Mouse (Mus musculus): ENCODE data around the gene Ttc27. TPM values are rescaled to one million over a fixed set of nuclear protein-coding genes. Genes with fewer than 3 reads are reported as not detected.
A peak's percentile ranks its signal among the peaks of the same experiment; 100 is the strongest.

The Ttc27 gene
- total RNA-seq, 1 experiment from 2014 or later: 69.6 TPM

DNA sequence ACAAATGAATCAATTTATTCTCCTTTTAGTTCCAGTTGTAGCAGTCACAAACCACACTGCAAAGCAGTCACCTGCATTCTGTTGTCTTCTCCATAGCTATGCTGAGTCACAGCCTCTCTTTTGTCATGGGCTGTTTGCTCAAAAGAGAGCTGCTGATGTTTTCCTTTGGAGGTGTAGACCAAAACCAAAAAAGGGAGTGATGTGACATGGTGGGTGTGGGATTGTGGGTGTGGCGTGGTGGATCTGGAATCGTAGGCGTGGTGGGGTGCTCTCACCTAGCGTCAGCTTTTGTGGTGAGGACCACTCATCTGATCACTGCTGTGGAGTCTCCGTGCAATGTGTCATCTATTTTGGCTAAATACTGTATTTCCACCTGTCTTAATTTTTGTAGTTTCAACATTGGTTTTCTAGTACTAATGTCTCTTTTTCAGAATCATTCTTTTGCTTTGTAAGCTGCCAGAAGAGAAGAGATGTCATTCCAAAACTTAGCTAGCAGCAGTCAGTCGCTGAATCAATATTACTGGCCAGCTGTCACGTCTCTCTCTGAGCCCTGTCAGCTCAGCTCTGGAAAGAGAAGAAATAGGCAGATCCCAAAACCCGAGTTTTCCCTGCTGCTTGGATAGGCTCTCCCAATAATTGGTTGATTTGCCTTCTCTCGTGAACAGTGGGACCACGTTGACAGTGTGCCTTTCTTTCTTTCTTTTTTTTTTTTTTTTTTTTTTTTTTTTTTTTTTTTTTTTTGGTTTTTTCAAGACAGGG, 147.4 kb downstream of the Ttc27 start:
- ATAC-seq (replicated peaks in 1 of 2; ENCODE audit: insufficient read depth in 1 of 2, low FRiP score in 2 of 2, low TSS enrichment in 1 of 2, low read depth in 1 of 2, poor library complexity in 2 of 2, severe bottlenecking in 2 of 2): no peak

DNA sequence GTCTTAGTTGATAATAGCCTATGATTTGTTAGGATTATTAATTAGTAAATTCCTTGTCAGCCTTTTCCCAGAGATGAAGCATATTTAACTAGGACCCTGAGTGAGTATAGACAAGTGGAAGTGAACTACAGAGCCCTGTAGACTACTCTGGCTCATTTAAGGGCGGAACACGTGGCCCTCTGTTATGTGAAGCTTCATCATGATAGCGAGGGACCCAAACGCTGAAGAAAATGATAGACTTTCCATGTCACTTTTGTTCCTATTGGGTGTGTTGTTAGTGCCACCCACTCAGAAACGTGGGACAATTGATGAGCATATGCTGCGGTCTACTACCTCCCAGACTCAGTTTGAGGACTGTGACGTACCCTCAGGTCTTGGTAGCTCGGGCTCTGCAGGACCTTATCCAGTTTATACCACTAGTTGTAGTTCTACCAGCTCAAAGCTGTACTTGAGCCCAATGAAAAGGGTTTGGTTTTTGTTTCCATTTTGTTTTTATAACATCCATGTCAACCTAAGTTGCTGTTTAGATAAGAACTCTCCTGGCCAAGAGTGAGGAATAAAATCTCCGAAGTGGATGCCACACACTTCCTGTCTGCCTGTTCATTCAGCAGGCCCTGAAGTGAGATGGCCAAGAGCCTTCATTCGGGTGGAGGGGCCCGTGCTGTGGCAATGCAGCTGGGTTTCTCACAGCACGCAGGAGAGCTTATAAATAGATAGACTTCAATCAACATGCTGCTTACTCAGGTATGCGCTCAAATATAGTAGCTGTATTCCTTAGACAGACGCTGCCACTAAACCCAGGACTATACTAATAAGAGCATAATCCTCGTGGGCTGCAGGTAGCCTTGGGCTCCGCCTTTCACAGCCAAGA, 148.4 kb downstream of the Ttc27 start:
- ATAC-seq (replicated peaks in 1 of 2; ENCODE audit: insufficient read depth in 1 of 2, low FRiP score in 2 of 2, low TSS enrichment in 1 of 2, low read depth in 1 of 2, poor library complexity in 2 of 2, severe bottlenecking in 2 of 2): no peak

DNA sequence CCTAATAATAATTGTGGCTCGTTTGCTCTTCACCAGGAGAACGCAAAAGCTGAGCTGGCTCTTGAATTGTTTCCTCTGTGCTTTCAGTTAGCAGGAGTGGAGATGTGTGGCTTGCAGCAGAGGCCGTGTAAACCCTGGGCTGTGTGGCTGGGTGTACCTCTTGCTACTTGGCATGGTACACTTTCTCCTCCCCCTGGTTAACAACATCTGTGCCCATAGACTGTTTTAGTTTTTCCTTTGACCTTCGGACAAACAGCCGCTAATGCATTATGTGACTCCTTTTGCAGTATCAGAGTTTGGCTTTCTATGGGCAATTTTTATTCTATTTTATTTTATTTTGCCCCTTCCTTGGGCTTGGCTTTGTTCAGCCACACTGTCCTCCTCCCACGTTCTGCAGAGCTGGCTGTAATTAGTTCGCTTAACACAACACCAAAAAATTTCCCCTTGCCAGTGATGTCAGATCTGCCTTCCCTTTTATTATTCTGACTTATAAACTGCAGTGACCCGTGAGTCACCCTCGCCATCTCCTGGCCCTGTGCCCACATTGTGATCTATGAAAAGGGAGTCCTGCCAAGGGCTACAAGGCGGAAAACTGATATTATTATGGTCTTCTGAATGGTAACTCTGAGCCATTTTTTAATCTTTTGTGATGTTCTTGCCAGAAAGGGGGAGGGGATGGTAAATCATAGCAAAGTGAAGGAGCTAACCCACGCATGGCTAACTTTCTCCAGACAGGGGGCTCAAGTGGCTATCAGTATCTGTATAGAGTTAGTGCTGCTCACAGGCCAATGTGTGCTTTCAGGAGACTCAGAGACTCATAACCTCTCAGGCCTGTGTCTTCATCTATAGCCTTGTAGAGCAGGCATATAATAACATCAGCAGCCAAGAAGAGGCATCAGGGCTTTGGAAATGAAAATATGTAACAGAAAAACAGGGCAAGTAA, 149.3 kb downstream of the Ttc27 start:
- ATAC-seq (replicated peaks in 1 of 2; ENCODE audit: insufficient read depth in 1 of 2, low FRiP score in 2 of 2, low TSS enrichment in 1 of 2, low read depth in 1 of 2, poor library complexity in 2 of 2, severe bottlenecking in 2 of 2): no peak

DNA sequence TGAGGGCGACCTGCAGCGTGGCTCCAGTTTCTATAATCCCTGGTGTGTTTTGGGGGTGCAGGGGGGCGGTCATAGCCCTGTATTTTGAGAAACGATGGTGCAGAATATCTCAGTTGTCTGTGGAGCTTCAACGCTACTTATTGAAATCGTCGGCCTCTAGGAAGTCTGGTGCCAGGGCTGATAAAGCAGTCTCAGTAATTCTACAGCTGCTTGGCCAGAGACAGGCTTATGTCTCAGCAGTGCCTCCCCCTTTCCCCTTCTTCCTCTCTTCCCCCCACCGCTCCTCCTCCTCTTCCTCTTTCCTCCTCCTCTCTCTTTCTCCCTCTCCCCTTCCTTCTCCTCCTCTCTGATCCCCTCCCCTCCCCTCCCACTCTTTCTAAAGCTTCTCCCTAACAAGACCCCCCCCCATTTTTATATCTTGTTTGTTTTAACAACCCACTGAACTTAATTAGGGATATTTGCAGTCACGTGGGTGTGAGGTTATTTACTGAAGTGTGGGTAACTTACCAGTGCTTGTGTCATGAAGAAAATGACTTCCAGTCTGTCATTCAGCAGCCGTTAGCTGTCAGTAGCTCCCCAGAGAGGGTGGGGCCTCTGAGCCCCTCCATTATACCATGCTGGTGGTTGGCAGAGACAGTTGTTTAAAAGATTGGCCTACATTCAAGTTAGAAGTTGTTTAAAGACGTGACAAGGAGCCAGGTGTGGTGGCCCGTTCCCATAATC, 150.8 kb downstream of the Ttc27 start:
- no peak; a peak in 1 of 4 replicates for ATAC-seq (replicated peaks in 1 of 2; ENCODE audit: insufficient read depth in 1 of 2, low FRiP score in 2 of 2, low TSS enrichment in 1 of 2, low read depth in 1 of 2, poor library complexity in 2 of 2, severe bottlenecking in 2 of 2)

DNA sequence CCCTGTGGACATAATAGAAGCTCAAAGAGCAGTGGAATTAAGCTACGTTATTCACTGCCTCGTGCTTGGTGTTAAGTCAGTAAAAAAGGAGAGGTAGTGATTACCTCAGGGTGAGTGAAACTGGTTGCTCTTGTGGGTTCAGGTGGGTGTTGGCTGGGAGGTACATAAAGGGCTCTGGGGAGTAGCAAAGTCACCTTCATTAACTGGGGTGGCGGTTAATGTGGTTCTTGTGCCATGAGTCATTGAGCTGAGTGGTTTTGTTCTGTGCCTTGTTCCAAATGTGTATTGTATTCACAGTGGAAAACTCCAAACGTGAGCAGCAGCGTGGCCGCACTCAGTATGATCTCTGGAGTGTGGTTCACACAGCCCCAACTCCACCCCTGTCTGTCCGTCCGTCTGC, 152.0 kb downstream of the Ttc27 start:
- no peak for ATAC-seq (replicated peaks in 1 of 2; ENCODE audit: insufficient read depth in 1 of 2, low FRiP score in 2 of 2, low TSS enrichment in 1 of 2, low read depth in 1 of 2, poor library complexity in 2 of 2, severe bottlenecking in 2 of 2)

DNA sequence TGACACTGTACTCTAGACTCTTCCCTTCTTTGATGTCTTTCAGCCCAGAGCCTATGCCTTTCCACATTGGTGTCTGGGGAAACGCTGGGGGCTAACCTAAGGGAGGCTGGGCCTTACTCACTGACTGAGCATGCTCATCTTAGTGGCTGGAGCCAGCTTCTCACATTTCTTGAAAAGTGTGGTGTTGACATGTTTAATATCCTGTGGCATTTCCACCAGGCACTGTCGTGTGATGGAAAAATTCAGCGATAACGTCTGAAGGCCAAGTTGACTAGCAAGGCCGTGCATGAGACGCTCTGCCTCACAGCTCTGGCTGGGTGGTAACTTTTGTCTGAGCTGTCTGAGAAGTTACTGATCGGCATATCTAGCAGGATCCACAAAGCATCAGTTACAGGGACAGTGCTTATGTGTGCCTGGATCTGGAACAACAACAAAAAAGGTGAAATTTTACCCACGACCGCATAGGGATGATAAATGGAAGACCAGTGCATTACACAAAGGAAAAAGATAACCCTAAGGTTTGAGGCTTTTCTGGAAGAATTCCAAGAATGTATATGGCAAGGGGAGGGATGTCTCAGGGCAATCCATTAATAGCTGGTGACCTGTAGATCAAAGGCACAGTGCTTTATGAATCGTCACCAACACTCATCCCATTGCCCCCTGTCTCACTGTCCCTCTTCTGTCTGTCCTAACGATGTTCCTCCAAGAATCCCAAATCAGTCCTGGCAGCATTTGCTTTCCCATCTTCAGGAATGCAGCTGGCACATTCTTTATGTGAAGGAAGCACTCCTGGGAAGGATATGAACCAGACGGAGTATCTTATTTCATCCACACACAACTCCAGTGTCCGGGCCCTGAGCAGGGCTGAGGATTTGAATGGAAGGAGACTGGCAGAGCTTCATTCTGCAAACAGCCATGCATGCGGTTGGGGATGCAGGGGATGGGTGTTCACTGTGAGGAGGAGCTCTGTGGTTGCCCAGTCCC, 152.9 kb downstream of the Ttc27 start:
- ATAC-seq (replicated peaks in 1 of 2; ENCODE audit: insufficient read depth in 1 of 2, low FRiP score in 2 of 2, low TSS enrichment in 1 of 2, low read depth in 1 of 2, poor library complexity in 2 of 2, severe bottlenecking in 2 of 2): no peak

DNA sequence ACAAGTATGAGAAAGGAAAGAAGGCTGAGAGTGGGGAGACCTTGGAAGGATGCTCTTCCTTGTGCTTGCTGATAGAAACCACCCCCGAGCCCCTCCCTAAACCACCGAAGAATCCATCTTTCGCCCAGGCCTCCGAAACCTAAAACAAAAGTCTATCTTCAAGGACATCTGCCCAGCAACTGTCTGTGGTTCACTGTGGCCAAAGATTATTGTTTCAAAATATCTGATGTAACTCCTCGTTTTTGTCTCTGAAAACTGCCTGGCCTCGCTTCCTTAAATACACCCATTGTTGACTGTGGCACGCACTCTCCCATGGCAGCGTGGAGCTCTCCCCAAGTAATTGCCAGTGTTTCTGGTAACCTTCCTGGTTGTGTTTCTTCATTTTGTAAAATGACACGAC, 155.0 kb downstream of the Ttc27 start:
- peak in 1 of 2 experiments; percentile 47; a peak in 1 of 4 replicates for ATAC-seq (replicated peaks in 1 of 2; ENCODE audit: insufficient read depth in 1 of 2, low FRiP score in 2 of 2, low TSS enrichment in 1 of 2, low read depth in 1 of 2, poor library complexity in 2 of 2, severe bottlenecking in 2 of 2)

DNA sequence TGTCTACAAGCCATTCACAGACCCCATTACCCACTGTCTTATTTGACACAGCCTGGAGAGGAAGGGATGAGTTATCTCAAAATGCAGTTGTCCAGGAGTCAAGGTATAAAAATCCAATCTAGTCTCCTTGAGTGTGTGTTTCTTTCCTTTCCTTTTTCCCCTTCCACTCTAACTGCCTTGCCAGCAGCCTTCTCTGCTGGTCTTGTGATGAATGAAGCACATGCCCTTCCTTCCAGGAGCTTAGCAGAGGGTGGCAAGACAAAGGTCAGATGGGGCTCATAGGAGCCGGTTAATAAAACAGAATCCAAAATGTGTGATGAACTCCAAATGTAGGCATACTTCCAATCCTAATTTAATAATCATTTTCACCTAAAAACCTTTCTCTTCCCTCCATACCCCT, 156.2 kb downstream of the Ttc27 start:
- ATAC-seq (replicated peaks in 1 of 2; ENCODE audit: insufficient read depth in 1 of 2, low FRiP score in 2 of 2, low TSS enrichment in 1 of 2, low read depth in 1 of 2, poor library complexity in 2 of 2, severe bottlenecking in 2 of 2): no peak

DNA sequence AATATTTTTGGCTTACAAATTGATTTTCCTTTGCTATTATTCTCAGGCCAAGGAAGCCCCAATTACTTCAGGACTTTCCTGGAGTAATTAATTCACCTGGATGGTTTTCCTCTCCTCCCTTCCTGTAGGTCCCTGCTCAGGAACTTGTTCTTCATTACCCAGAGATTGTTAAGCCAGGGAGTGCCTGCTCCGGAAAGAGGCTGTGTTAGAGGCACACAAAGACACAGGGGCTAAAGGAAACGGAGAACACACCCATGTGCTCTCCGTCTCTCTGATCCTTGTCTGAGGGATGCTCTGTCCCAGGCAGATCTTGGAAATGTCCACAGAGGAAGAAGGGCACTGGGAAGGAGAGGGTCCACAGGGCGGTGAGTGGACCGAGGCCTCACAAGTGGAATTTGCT, 158.2 kb downstream of the Ttc27 start:
- ATAC-seq (replicated peaks in 1 of 2; ENCODE audit: insufficient read depth in 1 of 2, low FRiP score in 2 of 2, low TSS enrichment in 1 of 2, low read depth in 1 of 2, poor library complexity in 2 of 2, severe bottlenecking in 2 of 2): no peak

DNA sequence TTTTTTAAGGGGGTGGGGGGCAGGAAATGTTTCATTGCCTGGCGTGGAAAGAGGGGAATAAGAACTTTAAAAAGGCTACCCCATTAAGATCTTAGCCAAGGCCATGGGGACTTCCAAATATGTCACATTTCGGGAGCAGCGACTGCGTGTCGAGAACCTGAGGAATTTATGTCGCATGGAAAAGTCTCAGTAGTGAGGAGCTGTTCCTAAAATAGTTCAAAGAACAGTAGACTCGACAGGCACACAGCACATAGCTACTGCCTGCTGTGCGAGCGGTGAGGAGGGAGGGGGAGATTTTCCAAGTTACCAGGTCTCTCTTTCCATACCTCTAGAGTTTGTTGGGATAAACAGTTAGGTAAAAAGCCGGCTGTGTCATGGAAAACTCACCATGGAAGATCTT, 159.4 kb downstream of the Ttc27 start:
- no peak for ATAC-seq (replicated peaks in 1 of 2; ENCODE audit: insufficient read depth in 1 of 2, low FRiP score in 2 of 2, low TSS enrichment in 1 of 2, low read depth in 1 of 2, poor library complexity in 2 of 2, severe bottlenecking in 2 of 2)

DNA sequence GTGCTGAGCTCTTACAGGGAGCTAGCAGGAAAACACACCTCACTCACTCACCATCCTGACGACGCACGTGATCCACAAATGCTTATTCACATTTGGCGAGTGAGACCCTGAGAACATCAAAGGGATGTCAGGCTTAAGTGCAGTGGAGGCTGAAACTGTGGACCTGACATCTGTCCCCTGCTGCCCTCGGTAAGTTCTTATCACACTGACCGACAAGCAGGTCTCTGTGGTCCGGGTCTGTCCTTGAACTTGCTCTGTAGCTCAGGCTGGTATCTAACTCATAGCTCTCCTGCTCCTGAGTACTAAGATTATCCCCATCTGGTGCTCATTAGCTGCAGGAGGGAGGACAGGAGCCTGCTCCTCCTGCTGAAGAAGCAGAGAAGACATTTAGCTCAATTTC, 162.2 kb downstream of the Ttc27 start:
- ATAC-seq (replicated peaks in 1 of 2; ENCODE audit: insufficient read depth in 1 of 2, low FRiP score in 2 of 2, low TSS enrichment in 1 of 2, low read depth in 1 of 2, poor library complexity in 2 of 2, severe bottlenecking in 2 of 2): no peak

DNA sequence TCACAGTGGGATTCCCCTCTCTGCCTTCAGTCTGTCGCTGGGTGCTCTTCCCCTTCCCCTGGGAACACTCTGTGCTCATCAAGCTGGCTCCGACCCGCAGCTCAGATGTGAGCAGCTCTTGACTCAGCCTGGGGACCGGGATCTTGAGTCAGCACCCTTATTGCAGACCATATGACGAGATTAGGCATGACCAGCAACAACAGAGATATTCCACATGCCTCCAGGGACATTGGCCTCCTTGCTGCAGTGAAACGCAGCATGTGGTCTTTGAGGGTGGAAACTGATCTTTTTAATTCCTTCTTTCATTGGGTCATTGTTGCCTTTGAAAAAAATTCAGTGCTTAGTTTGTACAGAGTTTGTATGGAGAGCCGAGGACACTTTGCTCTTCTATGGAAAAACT, 169.5 kb downstream of the Ttc27 start:
- no peak for ATAC-seq (replicated peaks in 1 of 2; ENCODE audit: insufficient read depth in 1 of 2, low FRiP score in 2 of 2, low TSS enrichment in 1 of 2, low read depth in 1 of 2, poor library complexity in 2 of 2, severe bottlenecking in 2 of 2)

DNA sequence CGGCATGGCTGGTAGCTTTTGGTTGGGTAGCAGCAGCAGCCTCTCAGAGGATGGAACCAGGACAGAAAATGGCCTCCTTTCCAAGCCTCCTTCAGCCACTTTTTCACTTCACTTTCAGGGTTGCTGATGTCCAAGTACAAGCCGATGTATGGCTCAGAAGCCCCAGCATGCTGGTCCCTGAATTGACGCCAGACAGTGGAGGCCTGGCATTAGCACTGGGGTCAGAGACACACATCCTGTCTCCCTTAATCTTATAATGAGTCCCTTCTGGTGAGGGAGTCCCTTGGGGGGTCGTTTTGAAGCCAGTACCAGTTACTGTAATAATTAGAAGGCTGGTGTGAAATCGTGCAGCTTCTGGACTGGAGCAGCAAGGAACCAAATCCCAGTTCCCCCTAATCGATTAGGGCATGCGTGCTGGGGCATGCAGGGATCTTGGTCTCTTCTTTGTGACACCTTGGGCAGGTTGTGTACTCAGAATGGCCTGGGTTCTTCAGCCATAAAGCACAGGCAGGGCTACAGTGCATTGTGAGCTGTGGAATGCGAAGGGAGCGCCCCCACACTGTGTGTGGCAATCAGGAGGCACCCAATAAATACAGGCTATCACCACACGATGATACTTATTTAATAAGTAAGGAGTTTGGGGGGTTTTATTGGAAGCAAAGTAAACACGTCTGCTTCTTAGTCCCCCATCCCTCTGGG, 171.5 kb downstream of the Ttc27 start:
- no peak for ATAC-seq (replicated peaks in 1 of 2; ENCODE audit: insufficient read depth in 1 of 2, low FRiP score in 2 of 2, low TSS enrichment in 1 of 2, low read depth in 1 of 2, poor library complexity in 2 of 2, severe bottlenecking in 2 of 2)

DNA sequence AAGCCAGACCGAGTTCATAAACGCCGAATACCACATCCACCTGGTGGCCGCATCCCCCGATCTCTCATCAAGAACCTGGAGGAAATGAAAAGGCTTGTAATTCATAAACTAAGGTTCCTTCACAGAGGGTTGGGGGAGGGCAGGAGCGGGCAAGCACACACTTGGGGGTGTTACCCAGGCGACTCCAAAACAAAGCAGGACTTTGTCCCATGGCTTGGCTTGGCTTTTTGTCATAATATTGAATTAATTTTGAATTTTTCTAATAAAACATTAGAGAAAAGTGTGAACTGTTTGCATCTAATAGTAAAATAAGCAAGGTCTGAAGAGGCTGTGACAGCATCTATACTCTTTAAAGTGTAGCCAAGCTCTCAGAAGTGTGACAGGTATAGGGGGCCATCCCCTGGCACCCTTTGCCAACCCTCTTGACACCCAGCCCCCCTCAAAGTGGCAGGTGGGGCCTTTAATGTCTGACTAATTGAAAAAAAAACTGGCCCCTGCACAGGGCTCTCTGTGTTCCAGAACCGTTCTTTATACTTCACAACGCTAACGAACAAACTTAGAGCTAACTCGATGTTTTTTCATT, 172.1 kb downstream of the Ttc27 start:
- ATAC-seq (replicated peaks in 1 of 2; ENCODE audit: insufficient read depth in 1 of 2, low FRiP score in 2 of 2, low TSS enrichment in 1 of 2, low read depth in 1 of 2, poor library complexity in 2 of 2, severe bottlenecking in 2 of 2): no peak

DNA sequence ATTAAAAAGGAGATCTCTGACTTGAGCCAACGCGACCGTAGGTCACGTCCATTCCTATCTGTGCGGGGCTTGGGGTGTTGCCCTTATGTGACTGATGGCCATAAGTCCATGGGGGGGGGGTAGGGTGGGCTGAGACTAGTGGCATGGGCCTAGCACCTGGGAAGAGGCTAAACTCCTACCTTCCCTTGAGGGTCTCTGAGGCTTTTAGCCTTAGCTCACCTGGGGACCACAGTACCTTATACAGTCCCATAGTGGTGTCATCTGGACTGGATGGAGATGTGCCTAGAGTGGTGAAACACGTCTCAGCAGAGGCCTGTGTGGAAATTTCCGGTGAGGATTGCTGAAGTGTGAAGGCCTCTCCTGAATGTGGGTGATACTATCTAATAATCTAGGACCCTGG, 184.9 kb downstream of the Ttc27 start:
- ATAC-seq (replicated peaks in 1 of 2; ENCODE audit: insufficient read depth in 1 of 2, low FRiP score in 2 of 2, low TSS enrichment in 1 of 2, low read depth in 1 of 2, poor library complexity in 2 of 2, severe bottlenecking in 2 of 2): no peak

Measured in hematopoietic stem cell, adult 5-6 weeks (primary cell).